Mouse (Mus musculus): ENCODE measurements around the gene Mboat7. TPM values are rescaled to one million over a fixed set of nuclear protein-coding genes. Genes with fewer than 3 reads are reported as not detected.
A peak's percentile ranks its signal among the peaks of the same experiment; 100 is the strongest.
"Not testable (repeated sequence)": the region's sequence is repeated elsewhere in the genome, so short reads cannot be mapped to it uniquely, and the experiment has no call there.

Mboat7 gene
- 100 to 1,000 TPM; 212 to 220 TPM for total RNA-seq (2021)

- peak; percentile 99 for DNase-seq (ENCODE audit: low spot score in 2 of 2)
- intact Hi-C loops (cut with DNase I): loop anchor here (5.0 to 10.0 kb wide), 2 partner anchors 454 to 812 kb away; partner anchors contain the start of gene Ppp1r12c
Observed at GRCm38 (mm10) chr7:3692987-3693808, at the start of gene Mboat7. Gene Mboat7 (minus strand): TSS chr7:3693523.

- intact Hi-C loops (cut with DNase I); DNase-seq (ENCODE audit: low spot score in 2 of 2): not testable (repeated sequence)
Observed at GRCm38 (mm10) chr7:3732675-3733074, 39.4 kb upstream of the Mboat7 start.

GRCm38 (mm10) chr7:3725459-3725858 lies 32.1 kb upstream of the Mboat7 start:
- DNase-seq (ENCODE audit: low spot score in 2 of 2); intact Hi-C loops (cut with DNase I): not testable (repeated sequence)

- intact Hi-C loops (cut with DNase I); DNase-seq (ENCODE audit: low spot score in 2 of 2): not testable (repeated sequence)
Observed at GRCm38 (mm10) chr7:3720268-3720667, 26.9 kb upstream of the Mboat7 start, which contains the start of gene Pirb. Gene Pirb (minus strand): TSS chr7:3720391.

GRCm38 (mm10) chr7:3715249-3715648 lies 21.9 kb upstream of the Mboat7 start:
- DNase-seq (ENCODE audit: low spot score in 2 of 2): no peak
- intact Hi-C loops (cut with DNase I): no loop called here

GRCm38 (mm10) chr7:3712264-3712942 lies 19.1 kb upstream of the Mboat7 start:
- intact Hi-C loops (cut with DNase I): no loop called here
- no peak for DNase-seq (ENCODE audit: low spot score in 2 of 2)

- no peak for DNase-seq (ENCODE audit: low spot score in 2 of 2)
- intact Hi-C loops (cut with DNase I): loop anchor here (5.0 kb wide), 1 partner anchor 718 kb away; no protein-coding TSS in a partner anchor
Observed at GRCm38 (mm10) chr7:3709000-3709399, 15.7 kb upstream of the Mboat7 start.

GRCm38 (mm10) chr7:3708447-3708980 lies 15.2 kb upstream of the Mboat7 start:
- intact Hi-C loops (cut with DNase I): loop anchor here (5.0 kb wide), 1 partner anchor 719 kb away; no protein-coding TSS in a partner anchor
- not testable (repeated sequence) for DNase-seq (ENCODE audit: low spot score in 2 of 2)

- intact Hi-C loops (cut with DNase I): loop anchor here (5.0 kb wide), 1 partner anchor 720 kb away; no protein-coding TSS in a partner anchor
- no peak for DNase-seq (ENCODE audit: low spot score in 2 of 2)
Observed at GRCm38 (mm10) chr7:3707568-3708413, 14.5 kb upstream of the Mboat7 start.

- intact Hi-C loops (cut with DNase I): loop anchor here (5.0 kb wide), 1 partner anchor 720 kb away; no protein-coding TSS in a partner anchor
- peak in 1 of 2 experiments; percentile 36 for DNase-seq (ENCODE audit: low spot score in 2 of 2)
Observed at GRCm38 (mm10) chr7:3707027-3707426, 13.7 kb upstream of the Mboat7 start.

GRCm38 (mm10) chr7:3706343-3706934 lies 13.1 kb upstream of the Mboat7 start:
- DNase-seq (ENCODE audit: low spot score in 2 of 2): no peak
- intact Hi-C loops (cut with DNase I): loop anchor here (5.0 kb wide), 1 partner anchor 721 kb away; no protein-coding TSS in a partner anchor

- no peak for DNase-seq (ENCODE audit: low spot score in 2 of 2)
- intact Hi-C loops (cut with DNase I): loop anchor here (5.0 kb wide), 1 partner anchor 721 kb away; no protein-coding TSS in a partner anchor
Observed at GRCm38 (mm10) chr7:3705911-3706310, 12.6 kb upstream of the Mboat7 start.

GRCm38 (mm10) chr7:3705461-3705860 lies 12.1 kb upstream of the Mboat7 start:
- not testable (repeated sequence) for DNase-seq (ENCODE audit: low spot score in 2 of 2)
- intact Hi-C loops (cut with DNase I): loop anchor here (5.0 kb wide), 1 partner anchor 722 kb away; no protein-coding TSS in a partner anchor

- intact Hi-C loops (cut with DNase I): no loop called here
- DNase-seq (ENCODE audit: low spot score in 2 of 2): no peak
Observed at GRCm38 (mm10) chr7:3704475-3704874, 11.2 kb upstream of the Mboat7 start.

GRCm38 (mm10) chr7:3703879-3704441 lies 10.6 kb upstream of the Mboat7 start, which contains the start of gene Rps9:
Gene Rps9 (plus strand): TSS chr7:3703993.
- peak; percentile 98 to 99 for DNase-seq (ENCODE audit: low spot score in 2 of 2)
- intact Hi-C loops (cut with DNase I): no loop called here

GRCm38 (mm10) chr7:3703148-3703878 lies 10.0 kb upstream of the Mboat7 start:
- DNase-seq (ENCODE audit: low spot score in 2 of 2): no peak
- intact Hi-C loops (cut with DNase I): no loop called here

GRCm38 (mm10) chr7:3698471-3698870 lies 5.1 kb upstream of the Mboat7 start:
- intact Hi-C loops (cut with DNase I): loop anchor here (10.0 kb wide), 1 partner anchor 806 kb away; the partner anchor contains the start of gene Ppp1r12c
- peak in 1 of 2 experiments; percentile 64 for DNase-seq (ENCODE audit: low spot score in 2 of 2)

Measured in left cerebral cortex, postnatal 25 days (tissue).